Mouse (Mus musculus): Measurements from ENCODE around the gene Rreb1. TPM values are rescaled to one million over a fixed set of nuclear protein-coding genes. Genes with fewer than 3 reads are reported as not detected.

Gene Rreb1
- total RNA-seq (2014; rRNA removed) (6.0 and 9.3 TPM in 2 replicates), polyA plus RNA-seq (2015; fragmentation: Nextera tagmentation; extraction: Ambion mirVana) (2.3 and 3.2 TPM in 2 replicates)

GRCm38 (mm10) chr13:37778147-37778593, at the start of gene Rreb1:
TSS of gene Rreb1 (plus strand) at chr13:37778400.
- H3K4me1 ChIP-seq (ENCODE audit: insufficient read depth, low read length): peaks cover 5% of the 10 kb centered on the region; the same call in 1 of the 2 replicates
- WGBS: under 1% methylated on average over 37 of the region's 37 CpGs
- no peaks in the 10 kb centered on the region for H3K36me3 ChIP-seq (ENCODE audit: insufficient read depth, low read length)
- peak within 1 kb of the TSS; percentile 39 for H3K9ac ChIP-seq (replicated peaks; ENCODE audit: low read length)
- TF ChIP-seq CTCF (IDR thresholded peaks at IDR 0.05; ENCODE audit: low read depth): peak; percentile 22
- H3K27ac ChIP-seq: peak within 1 kb of the TSS; percentile 75
- DNase-seq (ENCODE audit: low spot score): peak; percentile 58
- H3K27me3 ChIP-seq (ENCODE audit: insufficient read depth, low read length): 0 out of 2 replicates have a peak, but pooled peaks cover 3% of the 10 kb centered on the region
- peak within 1 kb of the TSS; percentile 100 for H3K4me2 ChIP-seq (ENCODE audit: low read depth, low read length)
- H3K4me3 ChIP-seq (ENCODE audit: low read length): peak within 1 kb of the TSS; percentile 62
- no peaks in the 10 kb centered on the region for H3K9me3 ChIP-seq (ENCODE audit: low read length)
- ATAC-seq: peak; percentile 54

GRCm38 (mm10) chr13:37728551-37728950, 49.6 kb upstream of the Rreb1 start:
- Histone ChIP-seq H3K4me2 (ENCODE audit: low read depth, low read length) (no peak overlapping the region), H3K9me3 (ENCODE audit: low read length) (no peaks in the 10 kb centered on the region), H3K4me1 (ENCODE audit: insufficient read depth, low read length) (no peaks in the 10 kb centered on the region), H3K9ac (replicated peaks; ENCODE audit: low read length) (no peak overlapping the region), H3K27me3 (ENCODE audit: insufficient read depth, low read length) (no peaks in the 10 kb centered on the region), H3K27ac (no peak overlapping the region), H3K36me3 (ENCODE audit: insufficient read depth, low read length) (no peaks in the 10 kb centered on the region), H3K4me3 (ENCODE audit: low read length) (no peak overlapping the region)
- DNase-seq (ENCODE audit: low spot score): peak; percentile 12
- ATAC-seq: no peak
- 64% methylated on average over 7 of the region's 7 CpGs for WGBS
- TF ChIP-seq CTCF (IDR thresholded peaks at IDR 0.05; ENCODE audit: low read depth): no peak

GRCm38 (mm10) chr13:37731914-37732693, 46.1 kb upstream of the Rreb1 start:
- 84% methylated on average over 12 of the region's 12 CpGs for whole genome bisulfite sequencing
- no peak for TF ChIP-seq CTCF (IDR thresholded peaks at IDR 0.05; ENCODE audit: low read depth)
- no peaks in the 10 kb centered on the region for H3K27me3 ChIP-seq (ENCODE audit: insufficient read depth, low read length)
- DNase-seq (ENCODE audit: low spot score): no peak
- no peaks in the 10 kb centered on the region for H3K36me3 ChIP-seq (ENCODE audit: insufficient read depth, low read length)
- no peak for ATAC-seq
- H3K9me3 ChIP-seq (ENCODE audit: low read length): no peaks in the 10 kb centered on the region
- H3K27ac ChIP-seq: no peak overlapping the region
- H3K4me3 ChIP-seq (ENCODE audit: low read length): no peak overlapping the region
- no peak overlapping the region for H3K9ac ChIP-seq (replicated peaks; ENCODE audit: low read length)
- H3K4me2 ChIP-seq (ENCODE audit: low read depth, low read length): no peak overlapping the region
- H3K4me1 ChIP-seq (ENCODE audit: insufficient read depth, low read length): no peaks in the 10 kb centered on the region

- no peak for DNase-seq (ENCODE audit: low spot score)
These were observed 43.7 kb upstream of the Rreb1 start for GRCm38 (mm10) chr13:37734501-37734900.

GRCm38 (mm10) chr13:37740111-37740510, 38.1 kb upstream of the Rreb1 start:
- 89% methylated on average over 5 of the region's 5 CpGs for WGBS
- H3K9me3 ChIP-seq (ENCODE audit: low read length): no peaks in the 10 kb centered on the region
- H3K9ac ChIP-seq (replicated peaks; ENCODE audit: low read length): no peak overlapping the region
- H3K27ac ChIP-seq: no peak overlapping the region
- TF ChIP-seq CTCF (IDR thresholded peaks at IDR 0.05; ENCODE audit: low read depth): no peak
- ATAC-seq (no peak), DNase-seq (ENCODE audit: low spot score) (no peak)
- H3K27me3 ChIP-seq (ENCODE audit: insufficient read depth, low read length): no peaks in the 10 kb centered on the region
- H3K36me3 ChIP-seq (ENCODE audit: insufficient read depth, low read length): no peaks in the 10 kb centered on the region
- no peak overlapping the region for H3K4me2 ChIP-seq (ENCODE audit: low read depth, low read length)
- H3K4me3 ChIP-seq (ENCODE audit: low read length): no peak overlapping the region
- no peaks in the 10 kb centered on the region for H3K4me1 ChIP-seq (ENCODE audit: insufficient read depth, low read length)

More at GRCm38 (mm10) chr13:37734501-37734900, 43.7 kb upstream of the Rreb1 start:
- Histone ChIP-seq H3K27me3 (ENCODE audit: insufficient read depth, low read length) (no peaks in the 10 kb centered on the region), H3K27ac (no peak overlapping the region), H3K4me2 (ENCODE audit: low read depth, low read length) (no peak overlapping the region), H3K36me3 (ENCODE audit: insufficient read depth, low read length) (no peaks in the 10 kb centered on the region), H3K4me1 (ENCODE audit: insufficient read depth, low read length) (no peaks in the 10 kb centered on the region), H3K4me3 (ENCODE audit: low read length) (no peak overlapping the region), H3K9ac (replicated peaks; ENCODE audit: low read length) (no peak overlapping the region), H3K9me3 (ENCODE audit: low read length) (no peaks in the 10 kb centered on the region)
- WGBS: 91% methylated on average over 11 of the region's 11 CpGs
- no peak for TF ChIP-seq CTCF (IDR thresholded peaks at IDR 0.05; ENCODE audit: low read depth)
- no peak for ATAC-seq

GRCm38 (mm10) chr13:37740752-37741151, 37.4 kb upstream of the Rreb1 start:
- no peak overlapping the region for H3K9ac ChIP-seq (replicated peaks; ENCODE audit: low read length)
- 68% methylated on average over 5 of the region's 5 CpGs for WGBS

GRCm38 (mm10) chr13:37742248-37742647, 36.0 kb upstream of the Rreb1 start:
- ATAC-seq: no peak
- no peak overlapping the region for H3K4me2 ChIP-seq (ENCODE audit: low read depth, low read length)
- WGBS: 84% methylated on average over 4 of the region's 4 CpGs
- no peaks in the 10 kb centered on the region for H3K9me3 ChIP-seq (ENCODE audit: low read length)
- no peak overlapping the region for H3K9ac ChIP-seq (replicated peaks; ENCODE audit: low read length)
- TF ChIP-seq CTCF (IDR thresholded peaks at IDR 0.05; ENCODE audit: low read depth): no peak
- H3K27ac ChIP-seq: no peak overlapping the region
- H3K4me3 ChIP-seq (ENCODE audit: low read length): no peak overlapping the region
- DNase-seq (ENCODE audit: low spot score): no peak
- no peaks in the 10 kb centered on the region for H3K36me3 ChIP-seq (ENCODE audit: insufficient read depth, low read length)
- H3K27me3 ChIP-seq (ENCODE audit: insufficient read depth, low read length): no peaks in the 10 kb centered on the region
- no peaks in the 10 kb centered on the region for H3K4me1 ChIP-seq (ENCODE audit: insufficient read depth, low read length)

More at GRCm38 (mm10) chr13:37740752-37741151, 37.4 kb upstream of the Rreb1 start:
- Histone ChIP-seq H3K4me1 (ENCODE audit: insufficient read depth, low read length) (no peaks in the 10 kb centered on the region), H3K4me2 (ENCODE audit: low read depth, low read length) (no peak overlapping the region), H3K4me3 (ENCODE audit: low read length) (no peak overlapping the region), H3K27ac (no peak overlapping the region), H3K36me3 (ENCODE audit: insufficient read depth, low read length) (no peaks in the 10 kb centered on the region), H3K27me3 (ENCODE audit: insufficient read depth, low read length) (no peaks in the 10 kb centered on the region), H3K9me3 (ENCODE audit: low read length) (no peaks in the 10 kb centered on the region)
- no peak for ATAC-seq
- TF ChIP-seq CTCF (IDR thresholded peaks at IDR 0.05; ENCODE audit: low read depth): no peak
- DNase-seq (ENCODE audit: low spot score): no peak
